Mouse (Mus musculus) C2C12 (cell line): ENCODE results near the gene Sdhaf1.

Experiments
- CTCF ChIP-seq: IDR thresholded peaks from one replicate; pipeline ENCODE4 v1.5.1; 2011; ENCODE audit not compliant: control insufficient read depth, insufficient read depth, insufficient read length
- USF1 ChIP-seq: IDR thresholded peaks from one replicate; pipeline ENCODE4 v1.6.1; 2011; ENCODE audit warnings: low read depth, mild to moderate bottlenecking, control low read depth, moderate library complexity

DNA sequence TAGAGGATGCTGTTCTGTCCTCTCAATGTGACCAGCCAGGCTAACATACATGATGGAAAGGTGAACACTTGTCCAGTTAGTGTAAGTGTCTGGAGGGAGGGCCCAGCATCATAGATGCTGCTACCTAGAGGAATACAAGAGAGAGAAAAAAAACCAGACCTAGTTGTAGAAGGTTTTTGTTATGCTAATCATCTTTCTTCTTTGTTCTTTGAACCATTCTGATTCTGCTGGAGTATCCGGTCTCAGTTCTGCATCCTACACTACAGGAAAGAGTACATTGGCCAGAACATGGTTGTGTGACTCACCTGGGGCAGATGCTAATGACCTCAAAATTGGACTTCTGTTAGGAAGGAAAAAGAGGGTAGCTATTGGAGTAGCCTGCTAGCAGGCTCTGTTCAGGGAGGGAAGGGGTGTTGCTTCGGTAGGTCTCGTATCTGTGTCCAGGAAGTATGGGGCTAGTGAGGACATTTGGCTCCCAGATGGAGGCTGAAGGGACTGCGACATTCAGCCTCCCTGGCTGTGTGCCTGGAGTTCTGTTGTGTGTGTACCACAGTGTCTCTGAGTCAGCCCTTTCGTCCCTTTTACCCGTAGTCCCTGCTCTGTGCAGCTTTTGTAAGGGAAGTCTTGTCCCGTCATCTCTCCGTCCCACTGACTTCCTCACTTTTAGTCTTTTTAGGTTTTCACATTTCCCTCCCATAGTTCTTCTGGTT lies 36.8 kb downstream of the Sdhaf1 start:
- no peak for TF ChIP-seq CTCF
- TF ChIP-seq USF1 = no peak
